Mouse (Mus musculus): ENCODE results near the gene Olfr910.

Gene Olfr910

GRCm38 (mm10) chr9:38537549-38537948, at the start of gene Olfr910:
Gene Olfr910, plus strand, starts transcription at chr9:38537849.
- DNase-seq, result no peak

- DNase-seq, result no peak
These were observed 42.1 kb upstream of the Olfr910 start, which contains the start of gene Olfr907 for GRCm38 (mm10) chr9:38495501-38495900. Gene Olfr907, plus strand, starts transcription at chr9:38495801.

GRCm38 (mm10) chr9:38512353-38512752, 25.3 kb upstream of the Olfr910 start:
- no peak for DNase-seq

- no peak for DNase-seq
These were observed 16.4 kb upstream of the Olfr910 start, which contains the start of gene Olfr911-ps1 for GRCm38 (mm10) chr9:38521280-38521679. Gene Olfr911-ps1, plus strand, starts transcription at chr9:38521580.

- DNase-seq, result no peak
These were observed 42.2 kb downstream of the Olfr910 start, which contains the start of gene Olfr912 for GRCm38 (mm10) chr9:38579878-38580277. Gene Olfr912, plus strand, starts transcription at chr9:38580178.

All from layer of hippocampus, adult 9-11 months (tissue).